Mouse (Mus musculus) kidney, adult 8-10 months (tissue): ENCODE data around the gene Sirt7.

Experiments used
- DNase-seq, 2 experiments: peaks; one replicate each; pipeline ENCODE4 v3.0.0; 2022

The Sirt7 gene

DNA sequence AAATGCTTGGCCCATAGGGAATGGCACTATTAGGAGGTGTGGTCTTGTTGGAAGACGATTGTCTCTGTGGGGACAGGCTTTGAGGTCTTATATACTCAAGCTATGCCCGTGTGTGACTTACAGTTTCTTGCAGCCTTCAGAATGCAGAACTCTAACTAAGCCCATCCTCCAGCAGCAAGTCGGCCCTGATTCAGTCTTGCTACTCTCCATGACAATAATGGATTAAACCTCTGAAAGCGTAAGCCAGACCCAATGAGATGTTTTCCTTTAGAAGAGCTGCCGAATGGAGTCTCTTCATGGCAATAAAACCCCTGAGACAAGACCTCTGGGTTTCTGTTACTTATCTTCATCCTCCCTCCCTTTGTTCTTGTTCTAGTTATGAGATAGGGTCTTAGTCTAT, 9.8 kb upstream of the Sirt7 start:
- DNase-seq = no peak

GRCm38 (mm10) chr11:120633520-120634343, 8.7 kb upstream of the Sirt7 start, which contains the start of gene Mafg:
Gene Mafg (minus strand): TSS chr11:120633600.
- DNase-seq = peak; percentile 95

DNA sequence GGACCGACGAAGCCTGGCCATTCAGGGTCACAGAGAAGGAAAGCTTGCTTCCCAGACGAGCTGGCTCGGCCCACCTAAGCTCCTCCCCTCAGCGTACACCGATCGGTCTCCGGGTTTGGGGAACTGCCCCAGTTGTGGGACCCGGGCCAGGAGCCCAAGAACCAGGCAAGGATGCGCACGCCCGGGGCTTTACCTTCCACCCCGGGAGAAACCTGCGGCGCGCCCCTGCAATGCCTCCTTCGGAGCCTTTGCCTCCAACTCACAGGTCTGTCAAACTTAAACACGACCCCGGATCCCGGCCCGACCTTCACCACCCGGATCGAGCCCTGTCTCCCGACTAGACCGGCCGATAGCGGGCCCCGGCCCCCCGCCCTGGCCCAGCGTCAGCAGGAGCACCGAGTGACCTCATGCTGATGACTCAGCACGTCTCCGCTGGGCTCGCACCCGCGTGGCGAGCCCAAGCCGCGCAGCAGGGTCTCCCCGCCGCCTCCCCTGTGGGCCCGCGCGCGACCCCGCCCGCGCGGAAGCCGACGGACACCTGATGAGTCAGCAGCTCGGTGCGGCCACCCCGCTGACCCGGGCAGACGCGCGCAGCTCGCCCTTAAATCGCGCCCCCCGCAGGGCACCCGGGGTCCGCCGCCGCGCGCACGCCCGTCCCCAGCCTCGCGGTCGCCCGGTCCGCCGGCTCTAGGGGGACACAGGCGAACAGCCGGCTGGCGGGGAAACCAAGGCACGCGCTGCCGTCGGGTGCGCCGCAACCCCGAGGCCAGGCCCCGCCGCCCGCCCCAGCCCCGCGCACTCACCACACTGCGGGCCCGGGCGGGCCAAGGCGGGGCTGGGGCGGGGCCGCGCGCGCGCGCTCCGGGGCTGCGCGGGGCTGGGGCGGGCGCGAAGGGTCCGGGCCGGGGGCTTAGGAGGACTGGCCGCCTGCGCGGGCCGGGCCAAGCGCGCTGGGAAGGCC, 7.8 kb upstream of the Sirt7 start:
- peak; percentile 86 to 88 for DNase-seq

DNA sequence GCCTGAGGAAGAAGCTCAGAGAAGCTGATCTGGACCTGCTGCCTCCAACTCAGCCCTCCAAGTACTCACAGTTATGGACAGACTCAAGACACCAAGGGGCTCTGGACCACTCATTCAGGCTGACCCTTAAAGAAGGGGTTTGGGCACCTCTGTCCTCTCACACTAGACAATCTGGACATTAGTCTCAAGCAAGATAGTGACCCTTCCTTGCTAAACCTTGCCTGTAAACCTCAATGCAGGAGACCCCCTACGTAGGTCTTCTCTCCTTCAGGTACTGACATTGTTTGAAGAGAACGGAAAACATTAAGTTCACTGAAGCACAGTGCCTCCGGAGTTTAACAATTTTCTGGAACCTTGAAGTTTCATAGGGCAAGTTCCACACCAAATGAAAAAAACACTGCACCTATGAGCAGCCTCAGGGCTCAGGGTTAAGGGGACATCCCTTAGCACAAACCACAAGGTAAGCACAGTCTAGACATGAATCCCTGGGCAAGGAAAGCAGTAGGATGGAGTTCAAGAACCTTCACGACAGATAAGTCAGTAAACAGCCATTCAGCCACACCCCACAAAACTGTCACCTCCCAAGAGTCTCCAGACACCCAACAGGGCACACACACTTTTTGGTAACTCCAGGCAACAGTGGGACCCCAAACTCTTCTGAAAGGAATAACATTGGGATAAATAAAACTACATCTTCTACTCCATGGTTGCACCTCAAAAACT, 6.8 kb upstream of the Sirt7 start:
- no peak for DNase-seq

DNA sequence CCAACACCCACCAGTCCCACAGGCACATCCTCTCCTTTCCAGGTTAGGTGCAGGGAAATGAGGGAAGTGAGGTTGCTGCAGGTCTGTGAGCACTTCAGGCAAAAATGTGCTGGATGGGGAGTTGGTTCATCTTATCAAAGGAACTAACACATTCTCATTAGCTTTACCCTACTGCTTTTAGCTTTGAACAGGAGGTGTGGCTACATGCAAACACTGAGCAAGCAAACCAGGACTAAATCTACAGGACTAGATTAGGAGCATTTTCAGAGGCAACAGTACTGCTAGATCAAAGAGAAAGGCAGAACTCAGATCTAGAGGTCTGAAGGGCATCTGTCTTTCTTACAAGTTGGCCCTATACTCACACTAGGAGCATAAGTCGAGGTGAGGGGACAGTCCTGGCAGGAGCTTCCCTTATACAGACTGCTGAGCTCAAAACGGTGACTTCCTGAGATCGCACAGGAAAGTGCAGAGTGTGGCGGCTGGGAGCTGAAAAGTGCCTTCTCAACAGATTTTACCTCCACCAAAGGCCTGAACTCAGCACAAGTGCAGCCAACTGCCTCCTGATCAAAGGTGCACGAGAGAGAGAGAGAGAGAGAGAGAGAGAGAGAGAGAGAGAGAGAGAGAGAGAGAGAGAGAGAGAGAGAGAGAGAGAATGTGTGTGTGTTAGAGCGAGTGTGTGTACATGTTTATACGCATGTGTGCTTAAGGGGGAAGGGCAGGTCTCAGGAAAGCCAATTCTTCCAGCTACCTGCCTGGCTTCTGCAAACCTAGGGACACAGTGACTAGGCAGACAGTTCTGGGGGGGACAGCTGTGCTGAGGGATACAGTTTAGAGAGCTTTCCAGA, 6.1 kb upstream of the Sirt7 start:
- peak; percentile 75 to 77 for DNase-seq

GRCm38 (mm10) chr11:120630401-120630871, 5.4 kb upstream of the Sirt7 start:
- peak; percentile 86 to 89 for DNase-seq

DNA sequence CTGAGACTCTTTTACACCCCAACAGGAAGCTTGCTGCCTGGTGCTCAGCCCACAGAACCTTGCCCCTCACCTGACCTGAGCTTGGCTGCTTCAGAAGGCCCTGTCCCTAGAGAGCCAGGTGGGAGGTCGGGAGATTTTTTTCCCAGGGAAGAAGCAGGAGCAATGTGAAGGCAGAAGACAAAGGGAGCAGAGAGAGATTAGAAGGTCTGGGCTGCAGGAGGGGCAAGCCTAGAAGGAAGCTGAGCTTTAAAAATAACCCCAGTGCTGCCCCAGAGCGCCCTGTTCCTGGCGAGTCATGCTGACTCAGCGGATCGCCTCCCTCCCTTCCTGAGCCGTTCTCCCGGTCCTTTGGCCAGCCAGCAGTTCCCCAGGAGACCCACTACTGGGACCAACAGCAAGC, 4.9 kb upstream of the Sirt7 start:
- DNase-seq = peak; percentile 67 to 69

DNA sequence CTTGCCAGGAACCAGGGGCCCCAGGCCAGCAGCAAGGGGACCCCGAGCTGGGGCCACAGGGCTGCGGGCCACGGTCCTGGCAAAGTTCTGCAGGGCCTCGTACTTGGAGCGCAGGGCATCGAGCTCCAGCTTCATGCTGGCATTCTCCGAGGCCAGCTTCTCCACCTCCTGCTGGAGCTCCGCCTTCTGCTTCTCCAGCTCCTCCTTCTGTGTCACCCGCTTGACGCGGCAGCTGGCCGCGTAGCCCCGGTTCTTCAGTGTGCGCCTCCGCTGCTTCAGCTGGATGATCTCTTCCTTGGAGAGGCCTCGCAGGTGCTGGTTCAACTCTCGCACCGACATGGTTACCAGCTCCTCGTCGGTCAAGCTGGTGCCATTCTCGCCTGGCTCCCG, 4.3 kb upstream of the Sirt7 start:
- peak; percentile 74 for DNase-seq

- no peak for DNase-seq
Measured at GRCm38 (mm10) chr11:120628601-120629340, 3.7 kb upstream of the Sirt7 start.

- no peak for DNase-seq
Measured at GRCm38 (mm10) chr11:120627468-120628300, 2.6 kb upstream of the Sirt7 start.

- DNase-seq = no peak
Measured at GRCm38 (mm10) chr11:120626785-120627467, 1.9 kb upstream of the Sirt7 start.

GRCm38 (mm10) chr11:120624680-120625111, 344 bp downstream of the Sirt7 start:
- DNase-seq = peak; percentile 84 to 87

- DNase-seq = peak; percentile 64 to 81
Measured at GRCm38 (mm10) chr11:120623961-120624679, 920 bp downstream of the Sirt7 start.

- no peak for DNase-seq
Measured at GRCm38 (mm10) chr11:120622805-120623204, 2.2 kb downstream of the Sirt7 start.

DNA sequence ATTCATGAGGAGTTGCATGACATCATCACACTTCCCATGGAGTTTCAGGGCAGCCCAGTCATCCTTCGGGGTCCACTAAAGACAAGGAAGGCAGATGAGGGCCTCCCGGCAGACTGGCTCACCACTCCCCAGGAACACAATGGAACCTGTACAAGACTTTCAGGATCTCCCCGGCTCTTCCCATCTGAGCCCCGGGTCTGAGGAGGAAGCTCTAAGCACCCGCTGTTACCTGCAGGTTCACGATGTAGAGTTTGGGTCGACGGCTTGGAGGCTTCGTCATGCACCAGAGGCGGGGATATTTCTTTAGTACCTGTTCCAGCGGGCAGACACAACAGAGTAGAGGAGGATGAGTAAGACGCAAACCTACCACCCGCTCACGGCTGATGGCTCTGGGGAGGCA, 4.8 kb downstream of the Sirt7 start:
- no peak for DNase-seq

DNA sequence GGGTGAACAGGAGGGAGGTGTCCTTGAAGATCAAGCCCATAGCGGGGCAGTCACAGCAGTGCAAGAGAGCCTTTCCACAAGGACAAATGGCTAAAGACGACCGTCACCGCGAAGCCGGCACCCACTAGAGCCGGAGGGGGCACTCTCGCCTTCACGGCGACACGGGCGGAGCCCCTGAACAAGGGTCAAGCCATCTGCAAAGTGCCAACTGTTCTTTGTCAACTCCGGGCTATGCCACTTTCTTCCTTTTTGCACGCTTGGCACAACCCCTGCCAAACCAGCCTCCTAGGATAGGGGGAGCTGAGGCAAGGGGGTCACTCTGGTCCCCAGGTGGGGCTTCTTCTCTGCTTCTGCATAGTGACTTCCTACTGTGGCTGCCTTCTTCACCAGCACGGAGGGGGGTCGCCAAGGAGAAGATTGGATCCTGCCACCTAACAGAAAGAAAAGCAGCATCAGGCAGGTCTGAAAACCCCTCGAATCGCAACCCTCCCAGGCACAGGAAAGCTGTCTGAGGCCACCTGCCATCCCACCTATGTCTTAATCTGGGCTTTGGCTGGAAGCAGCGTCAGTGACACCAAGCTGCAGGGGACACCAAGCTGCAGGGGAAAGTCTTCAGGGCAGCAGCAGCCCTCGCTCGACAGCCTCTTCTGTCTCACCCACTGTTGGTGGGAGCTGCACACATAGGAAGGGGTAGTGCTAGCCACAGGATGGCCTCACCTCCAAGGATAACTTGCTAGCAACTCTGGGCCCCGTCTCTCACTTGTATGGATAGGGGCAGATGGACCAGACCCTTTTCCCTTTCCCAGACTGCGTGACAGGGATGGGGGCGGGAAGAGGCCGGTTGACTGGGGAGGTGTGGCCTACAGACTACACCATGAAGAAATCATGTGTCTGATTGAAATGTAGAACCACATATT, 6.2 kb downstream of the Sirt7 start:
- no peak for DNase-seq

DNA sequence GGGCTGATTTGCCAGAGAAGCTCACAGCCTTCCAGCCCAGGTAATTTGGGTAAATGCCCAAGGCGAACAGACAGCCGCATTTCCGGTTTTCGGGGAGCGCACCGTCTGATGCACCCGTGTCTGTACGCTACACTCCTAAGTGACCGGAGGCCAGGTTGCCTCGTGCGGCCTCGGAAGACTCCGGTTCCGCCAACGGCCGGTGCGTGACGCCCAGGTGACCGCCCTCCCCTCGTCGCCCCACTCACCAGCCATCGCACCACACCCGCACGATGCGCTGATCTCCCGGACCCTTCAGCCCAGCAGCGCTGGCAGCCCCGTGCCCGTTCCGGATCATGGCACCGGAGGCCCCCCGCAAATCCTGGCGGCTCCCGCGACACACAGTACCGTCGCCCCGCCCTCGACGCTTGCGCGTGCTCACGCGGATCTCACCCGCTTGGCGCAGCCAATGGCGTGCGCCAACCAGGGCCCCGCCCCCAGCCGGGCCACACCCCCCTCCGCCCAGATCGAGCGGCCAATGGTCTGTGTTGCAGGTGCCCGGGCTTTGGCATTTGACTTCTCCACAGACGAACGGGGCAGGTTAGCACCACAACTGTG, 7.4 kb downstream of the Sirt7 start, which contains the start of gene Pcyt2:
Pcyt2 (minus strand) TSS at position 418 of the 594 bp plus-strand sequence.
- peak; percentile 96 for DNase-seq
